Mouse (Mus musculus): ENCODE measurements at regions not wholly inside any gene's neighbourhood (a gene's known extent, or its start where the extent isn't known, plus 50 kb on each side); places are given as distances from the start of the nearest gene placed in this dataset.

DNA sequence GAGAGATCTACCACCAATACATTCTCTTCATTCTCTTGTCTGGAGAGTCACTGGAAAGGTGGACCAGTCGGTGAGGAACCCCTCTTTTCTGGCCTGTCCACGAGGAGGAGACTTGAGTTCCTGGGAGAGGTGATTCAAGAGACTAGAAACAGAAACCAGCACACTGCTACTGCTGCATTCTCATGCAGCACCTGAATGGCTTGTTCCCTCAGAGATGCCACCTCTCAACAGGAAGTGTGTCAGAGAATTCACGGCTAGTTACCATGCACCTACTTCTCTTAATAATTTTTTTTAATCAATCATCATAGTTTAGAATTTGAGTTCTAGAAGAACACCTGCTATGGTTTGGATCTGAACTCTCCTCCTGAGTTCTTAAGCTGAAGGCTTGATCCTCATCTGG lies 52.0 kb upstream of the Dynlrb2 start:
- intact Hi-C loops (cut with DNase I): no loop called here
- DNase-seq: no peak

DNA sequence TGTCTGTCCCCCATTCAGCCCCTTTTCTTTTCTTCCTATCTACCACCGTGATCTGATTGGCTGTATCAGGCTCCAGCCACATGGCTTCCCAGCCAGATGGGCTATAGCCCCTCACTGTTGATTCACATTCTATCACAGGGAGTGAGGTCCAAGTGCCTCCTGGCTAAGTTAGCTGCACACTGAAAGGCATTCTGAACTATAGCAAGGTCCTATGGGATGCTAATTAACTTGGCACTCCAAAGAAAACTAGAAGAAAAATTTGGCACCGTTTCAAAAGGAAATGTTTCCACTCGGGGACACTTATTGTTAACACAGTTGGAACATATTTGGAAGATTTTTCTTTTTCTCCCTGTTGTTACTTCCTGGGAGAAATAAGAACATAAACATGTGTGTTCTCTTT lies 53.4 kb upstream of the Dynlrb2 start:
- no peak for DNase-seq
- intact Hi-C loops (cut with DNase I): no loop called here

DNA sequence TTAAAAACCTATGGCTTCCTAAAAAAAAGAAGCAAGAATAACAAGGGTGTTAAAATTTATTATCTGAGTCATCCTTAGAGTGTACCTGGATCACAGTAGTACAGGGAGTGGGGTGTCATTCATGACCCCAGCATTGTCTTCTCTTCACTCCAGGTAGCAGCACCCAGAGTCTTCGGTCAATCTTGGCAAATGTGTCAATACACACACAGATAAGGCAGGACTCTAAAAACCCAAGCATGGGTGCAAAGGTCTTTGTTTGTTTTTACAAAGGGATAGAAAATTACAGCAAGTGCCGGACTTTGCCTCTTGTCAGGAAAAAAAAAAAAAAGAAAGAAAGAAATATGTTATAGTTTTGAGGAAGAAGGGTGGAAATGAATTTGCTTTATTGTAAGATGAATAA lies 57.3 kb upstream of the Dynlrb2 start:
- no peak for DNase-seq
- intact Hi-C loops (cut with DNase I): no loop called here

DNA sequence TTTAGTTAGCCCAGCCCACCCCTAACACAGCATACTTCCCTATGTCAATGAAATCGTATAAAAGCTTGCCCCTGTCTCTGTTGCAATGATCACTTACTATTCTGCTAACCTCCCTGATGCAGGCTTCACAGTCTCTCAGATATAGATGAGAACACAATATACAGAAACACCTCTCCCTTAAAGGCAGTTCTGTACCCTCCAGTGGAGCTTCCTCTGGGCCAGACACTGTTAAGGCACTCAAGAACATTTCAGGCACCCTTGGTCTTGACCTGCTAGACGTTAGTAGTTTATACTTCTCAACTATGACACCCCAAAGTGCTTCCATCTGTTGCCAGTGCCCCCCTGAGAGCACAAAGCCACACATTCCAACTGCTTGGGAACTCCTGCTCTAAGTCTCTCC lies 61.9 kb upstream of the Dynlrb2 start:
- no peak for DNase-seq
- intact Hi-C loops (cut with DNase I): no loop called here

DNA sequence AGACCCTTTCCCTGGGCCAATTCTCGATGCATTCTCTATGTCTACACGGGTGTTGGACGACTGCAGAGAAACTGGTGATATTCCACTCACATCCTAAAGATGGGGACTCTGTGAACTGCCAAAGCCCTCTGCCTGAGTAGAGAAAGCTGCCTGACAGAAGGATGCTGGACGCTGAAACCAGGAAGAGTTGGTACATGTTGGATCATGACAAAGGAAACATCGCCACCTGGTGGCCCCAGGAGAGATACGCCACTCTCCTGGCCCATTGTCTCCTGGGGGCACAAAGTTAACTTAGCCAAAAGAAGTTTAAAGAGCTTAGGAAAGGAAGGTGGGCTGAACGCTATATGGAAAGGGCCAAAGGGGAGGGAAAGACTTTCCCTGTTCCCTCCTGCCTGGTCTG lies 65.9 kb upstream of the Dynlrb2 start:
- peak; percentile 72 to 86 for DNase-seq
- intact Hi-C loops (cut with DNase I): loop anchor here (2.0 to 10.0 kb wide), 6 partner anchors 284 to 1986 kb away; no protein-coding TSS in a partner anchor

DNA sequence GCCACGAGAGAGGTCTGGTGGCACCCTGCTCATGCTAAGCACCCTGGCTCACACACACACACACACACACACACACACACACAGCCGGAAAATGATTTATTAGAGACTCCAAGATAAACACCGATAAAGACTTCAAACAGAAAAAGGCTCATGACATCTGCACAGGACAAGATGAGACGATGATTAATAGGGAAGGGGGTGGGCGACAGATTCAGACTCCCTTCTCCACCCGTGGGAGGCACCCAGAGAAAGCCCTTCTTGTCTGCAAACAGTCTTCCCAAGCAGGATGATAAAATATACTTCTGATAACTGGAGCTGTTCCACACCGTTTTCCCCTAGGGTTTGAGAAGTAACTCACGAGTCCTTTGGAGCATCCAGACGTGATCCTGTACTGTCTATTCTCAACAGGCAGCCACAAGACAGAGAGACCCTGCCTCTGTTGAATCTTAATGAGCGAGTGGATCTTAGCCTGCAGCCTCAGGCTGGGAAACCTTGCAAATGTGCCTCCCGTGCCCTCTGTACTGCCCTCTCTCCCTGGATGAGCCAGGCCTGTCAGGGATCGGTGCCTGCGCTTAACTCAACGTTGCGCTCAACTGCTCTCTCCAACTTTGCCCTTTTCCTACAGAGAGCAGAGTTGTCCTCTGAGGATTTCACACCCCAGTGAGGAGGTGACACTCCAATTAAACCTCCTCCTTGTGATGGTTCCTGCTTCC lies 69.3 kb upstream of the Dynlrb2 start:
- intact Hi-C loops (cut with DNase I): loop anchor here (10.0 kb wide), 2 partner anchors 281 to 1661 kb away; no protein-coding TSS in a partner anchor

DNA sequence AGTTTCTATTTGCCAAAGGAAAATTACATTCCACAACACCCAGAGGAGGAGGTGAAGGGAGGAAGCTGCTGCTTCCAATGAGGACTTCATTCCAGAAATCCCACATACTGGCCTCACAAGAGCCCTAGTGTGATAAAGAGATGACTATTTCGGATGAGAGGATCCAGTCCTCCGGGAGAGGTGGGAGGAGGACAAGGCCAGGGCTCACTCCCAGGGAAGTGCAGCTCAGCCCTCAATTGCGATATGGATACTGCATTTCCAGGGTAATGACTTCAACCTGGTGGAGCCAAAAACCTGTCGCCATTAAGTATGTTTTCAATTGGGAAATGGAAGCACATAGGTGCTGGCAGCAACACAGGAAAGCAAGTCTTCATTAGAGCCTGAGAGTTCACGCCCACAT lies 74.7 kb upstream of the Dynlrb2 start:
- DNase-seq: peak; percentile 45 to 53
- intact Hi-C loops (cut with DNase I): loop anchor here (10.0 kb wide), 2 partner anchors 275 to 1655 kb away; no protein-coding TSS in a partner anchor

More for the DNA sequence above, 69.3 kb upstream of the Dynlrb2 start:
- no peak for DNase-seq

DNA sequence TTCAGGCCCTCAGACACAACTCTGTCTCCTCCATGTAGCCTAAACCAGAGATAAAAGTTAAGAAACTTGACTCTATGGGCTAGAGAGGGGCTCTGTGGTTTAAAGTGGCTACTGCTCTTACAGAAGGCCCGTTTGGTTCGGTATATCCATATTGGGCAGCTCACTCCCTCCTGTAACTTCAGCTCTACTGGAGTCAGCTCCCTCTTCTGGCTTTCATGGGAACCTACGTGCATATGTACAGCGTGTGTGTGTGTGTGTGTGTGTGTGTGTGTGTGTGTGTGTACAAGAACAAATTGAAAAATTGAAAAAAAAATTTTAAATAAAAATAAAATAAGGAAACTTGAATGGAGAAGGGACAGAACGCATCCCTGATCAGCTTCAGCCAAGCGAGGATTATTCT lies 75.1 kb upstream of the Dynlrb2 start:
- intact Hi-C loops (cut with DNase I): loop anchor here (10.0 kb wide), 2 partner anchors 275 to 1655 kb away; no protein-coding TSS in a partner anchor
- no peak for DNase-seq

DNA sequence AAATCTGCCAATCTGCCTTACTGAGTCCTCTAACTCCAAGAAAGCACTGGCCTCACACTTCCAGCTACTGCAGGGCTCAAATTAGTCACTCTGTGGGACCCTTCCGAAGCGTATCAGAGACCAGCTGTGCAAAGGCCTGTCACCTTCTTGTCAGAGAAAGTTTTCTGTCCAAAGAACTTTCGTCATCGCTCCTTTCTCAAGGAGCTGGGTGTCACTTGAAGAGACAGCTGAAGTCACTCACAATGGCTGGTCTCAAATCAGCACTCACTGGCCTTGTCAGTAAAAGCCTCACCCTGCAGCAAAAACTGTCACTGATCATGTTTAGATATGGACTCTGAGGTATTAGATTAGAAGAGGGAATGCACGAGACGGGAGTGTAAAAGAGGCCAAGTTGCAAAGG lies 81.9 kb upstream of the Dynlrb2 start:
- intact Hi-C loops (cut with DNase I): no loop called here
- peak; percentile 53 to 55 for DNase-seq

DNA sequence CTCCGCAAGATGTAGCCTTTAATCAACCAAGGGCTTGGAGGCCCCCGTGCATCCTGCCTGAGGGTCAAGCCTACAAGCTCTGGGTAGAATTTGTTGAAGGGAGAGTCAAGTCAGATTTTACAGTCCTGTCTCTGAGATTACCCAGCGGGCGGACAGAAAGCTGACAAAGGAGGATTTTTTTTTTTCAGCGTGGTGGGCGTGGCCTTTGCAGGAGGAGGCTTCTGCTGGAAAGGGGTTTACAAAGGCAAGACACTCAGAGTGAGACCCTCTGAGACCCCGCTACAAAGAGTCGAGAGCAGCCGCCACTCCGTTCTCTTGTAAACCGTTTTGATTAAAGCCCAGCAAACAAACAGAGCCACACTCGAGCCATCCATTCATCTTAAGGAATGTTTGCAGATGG lies 92.1 kb upstream of the Dynlrb2 start:
- DNase-seq: no peak
- intact Hi-C loops (cut with DNase I): no loop called here

DNA sequence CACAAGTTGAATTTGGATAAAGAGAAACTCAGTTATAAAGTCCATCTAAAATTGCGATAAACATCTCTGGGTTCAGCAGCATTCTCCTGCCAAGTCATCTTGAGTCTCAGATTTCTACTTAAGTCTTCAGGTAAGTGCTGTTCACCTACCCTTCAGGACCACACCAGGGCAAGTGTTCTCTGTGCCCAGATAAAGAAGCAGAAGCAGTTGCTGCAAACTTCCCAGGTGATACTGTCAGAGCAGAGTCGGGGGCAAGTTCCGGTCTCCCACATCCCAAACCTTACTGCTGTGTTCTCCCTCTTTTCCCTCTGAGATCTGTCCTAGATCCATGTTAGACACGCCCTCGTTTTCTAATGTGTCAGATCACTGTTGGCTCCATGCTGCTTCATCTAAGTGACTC lies 94.7 kb upstream of the Dynlrb2 start:
- no peak for DNase-seq
- intact Hi-C loops (cut with DNase I): no loop called here

DNA sequence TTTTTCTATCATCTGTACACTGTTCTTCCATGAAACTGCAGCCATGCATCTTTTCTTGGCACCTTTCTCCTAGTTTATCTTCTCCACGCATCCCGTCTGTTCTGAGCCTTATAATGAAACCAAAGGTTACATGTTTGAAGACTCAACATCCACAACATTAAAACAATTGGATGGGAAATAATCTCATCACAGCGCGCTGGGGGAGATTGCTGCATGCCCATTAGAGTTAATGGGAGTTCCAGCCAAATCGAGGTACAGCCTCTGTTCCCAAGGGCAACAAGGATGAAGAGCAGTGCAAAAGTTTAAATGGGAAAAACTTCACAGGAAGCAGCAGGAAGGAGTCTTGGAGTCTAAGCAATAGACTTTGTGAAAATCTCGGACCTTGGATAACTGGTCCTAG lies 95.8 kb upstream of the Dynlrb2 start:
- intact Hi-C loops (cut with DNase I): no loop called here
- no peak for DNase-seq

DNA sequence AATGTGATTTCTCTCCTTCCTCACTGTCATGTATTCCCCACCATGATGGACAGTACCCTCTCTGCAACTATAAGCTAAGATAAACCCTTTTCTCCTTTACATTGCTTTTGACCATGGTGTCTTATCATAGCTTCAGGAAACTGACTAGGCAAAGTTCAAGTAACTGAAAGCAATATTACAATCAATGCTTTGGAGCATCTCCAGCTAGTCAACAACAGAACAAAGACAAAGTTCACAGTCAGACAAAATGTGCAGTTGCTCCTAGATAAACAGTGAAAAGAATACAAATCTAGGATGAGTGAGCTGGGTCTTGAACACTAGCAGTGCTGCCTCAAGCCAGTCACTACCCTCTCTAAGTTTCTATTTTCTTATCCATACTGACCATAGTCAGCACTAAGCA lies 100.2 kb upstream of the Dynlrb2 start:
- DNase-seq: no peak

DNA sequence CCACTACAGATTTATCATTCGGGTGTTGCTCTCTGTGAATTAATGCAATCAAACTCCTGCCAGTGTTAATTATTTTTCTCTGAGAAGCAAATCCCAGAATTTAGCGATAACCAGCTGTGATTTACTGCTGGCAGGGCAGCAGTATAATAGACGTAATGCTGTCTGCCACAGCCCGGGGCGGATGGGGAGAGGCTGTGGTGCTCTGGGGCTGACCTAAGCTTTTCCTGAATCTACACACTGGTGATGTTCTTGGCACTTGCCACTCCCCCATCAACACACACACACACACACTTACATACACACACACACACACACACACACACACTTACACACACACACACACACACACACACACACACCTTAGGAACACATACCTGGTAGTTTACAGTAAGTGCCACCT lies 101.4 kb upstream of the Dynlrb2 start:
- intact Hi-C loops (cut with DNase I): no loop called here
- DNase-seq: no peak

More for the DNA sequence above, 100.2 kb upstream of the Dynlrb2 start:
- intact Hi-C loops (cut with DNase I): no loop called here

DNA sequence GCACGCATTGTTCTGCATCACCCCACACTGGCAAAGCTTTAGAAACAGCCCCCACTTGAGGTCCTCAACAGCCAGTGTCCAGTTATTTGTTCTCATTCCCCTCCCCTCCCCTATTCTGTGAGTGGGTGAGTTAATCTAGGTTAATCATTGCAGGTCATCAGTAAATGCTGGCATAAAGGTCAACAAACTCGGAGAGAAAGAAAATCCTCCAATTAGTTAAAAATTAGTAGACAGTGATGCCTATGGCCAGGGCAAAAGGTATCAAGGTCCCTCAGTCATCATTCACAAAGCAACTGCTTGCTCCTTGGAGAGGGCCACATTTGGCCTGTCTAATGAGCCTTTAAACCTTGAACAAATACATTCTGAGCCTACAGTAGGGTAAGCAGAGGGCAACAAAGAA lies 105.3 kb upstream of the Dynlrb2 start:
- no peak for DNase-seq
- intact Hi-C loops (cut with DNase I): no loop called here

DNA sequence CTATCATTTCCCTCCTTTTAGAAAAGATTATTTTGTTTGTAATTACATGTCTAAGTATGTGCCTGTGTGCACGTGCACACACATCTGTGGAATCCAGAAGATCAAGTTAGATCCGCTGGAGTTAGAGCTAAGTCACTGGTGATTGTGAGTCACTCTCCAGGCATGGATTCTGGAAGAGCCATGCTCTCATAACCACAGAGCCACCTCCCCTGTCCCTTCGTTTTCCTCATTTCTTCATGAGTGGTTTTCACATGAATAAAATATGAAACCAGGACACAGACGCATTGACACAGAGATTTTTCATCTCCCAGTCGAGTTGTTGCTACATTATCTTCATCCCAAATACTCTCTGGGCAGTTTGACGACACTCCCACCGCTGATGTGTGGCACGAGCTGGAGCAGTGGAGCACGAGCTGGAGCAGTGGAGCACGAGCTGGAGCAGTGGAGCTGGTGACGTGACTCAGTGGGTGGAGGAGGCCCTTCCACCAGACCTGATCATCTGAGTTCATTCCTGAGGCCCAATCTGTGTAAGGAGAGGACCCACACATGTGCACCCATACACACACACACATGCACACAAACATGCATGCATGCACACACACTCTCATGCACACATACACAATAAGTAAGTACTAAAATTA lies 106.1 kb upstream of the Dynlrb2 start:
- intact Hi-C loops (cut with DNase I): no loop called here
- no peak for DNase-seq

DNA sequence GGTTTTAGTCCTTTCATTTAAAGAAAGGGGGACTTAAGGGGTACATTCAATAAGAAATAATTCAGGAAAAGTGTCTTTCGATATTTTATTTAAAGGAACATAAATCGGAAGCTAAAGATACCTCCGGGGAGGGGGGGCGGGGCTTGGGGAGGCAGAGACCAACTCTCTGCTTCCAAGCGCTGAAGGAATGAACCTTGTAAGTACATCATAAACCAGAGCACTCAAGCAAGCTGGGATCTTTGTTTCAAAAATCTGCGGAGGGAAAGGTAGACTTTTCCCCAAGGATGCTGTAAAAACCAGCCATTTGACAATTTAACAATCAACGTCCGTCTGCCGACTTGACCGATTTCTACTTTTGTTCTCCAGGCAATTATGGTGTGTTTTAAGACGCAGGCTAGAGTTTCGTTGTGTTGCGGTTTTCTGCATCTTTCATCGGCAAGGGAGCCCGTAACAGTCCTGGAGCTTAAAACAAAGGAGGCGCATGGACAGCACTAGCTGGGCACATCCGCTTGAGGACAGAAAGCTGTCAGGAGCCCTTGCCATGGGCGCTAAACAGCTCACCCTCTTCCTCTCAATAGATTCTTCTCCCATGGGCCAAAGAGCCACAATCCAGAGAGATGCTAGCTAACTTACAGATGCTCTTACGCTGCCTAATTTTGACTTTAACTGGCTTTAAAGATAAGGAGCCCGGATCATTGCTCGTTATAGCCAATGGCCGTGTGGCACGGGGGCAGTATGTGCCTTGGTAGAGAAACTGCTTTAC lies 119.4 kb upstream of the Dynlrb2 start:
- no peak for DNase-seq
- intact Hi-C loops (cut with DNase I): no loop called here

DNA sequence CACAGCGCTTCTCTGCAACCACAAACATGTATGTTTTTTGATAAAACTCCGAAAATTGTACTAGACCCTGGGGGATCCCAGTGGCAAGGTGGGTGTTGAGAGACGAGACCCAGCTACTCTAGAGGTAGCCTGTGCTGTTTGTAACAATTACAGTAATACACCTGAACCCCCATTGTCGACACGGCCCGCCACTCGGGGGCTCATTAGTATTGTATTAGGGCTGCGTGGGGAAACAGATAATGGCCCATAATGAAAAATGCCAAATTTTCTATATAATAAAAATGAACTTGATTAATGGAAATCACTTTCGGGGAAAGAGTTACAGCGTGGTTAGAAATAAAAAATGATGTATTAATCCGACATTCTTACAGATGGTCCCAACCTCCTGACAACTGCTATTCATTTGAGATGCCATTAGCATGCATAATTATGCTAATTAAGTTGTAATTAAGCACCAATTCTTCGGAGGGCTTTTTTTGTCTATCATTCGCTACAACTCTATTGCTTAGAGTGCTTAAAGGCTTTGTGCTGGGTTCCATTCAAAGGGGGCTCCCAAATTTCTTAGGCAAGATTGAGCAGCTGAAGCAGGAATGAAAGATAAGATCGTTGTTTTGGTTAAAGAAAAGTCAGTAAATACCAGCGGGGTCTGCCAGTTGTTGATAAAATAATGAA lies 120.2 kb upstream of the Dynlrb2 start:
- intact Hi-C loops (cut with DNase I): no loop called here
- DNase-seq: no peak

DNA sequence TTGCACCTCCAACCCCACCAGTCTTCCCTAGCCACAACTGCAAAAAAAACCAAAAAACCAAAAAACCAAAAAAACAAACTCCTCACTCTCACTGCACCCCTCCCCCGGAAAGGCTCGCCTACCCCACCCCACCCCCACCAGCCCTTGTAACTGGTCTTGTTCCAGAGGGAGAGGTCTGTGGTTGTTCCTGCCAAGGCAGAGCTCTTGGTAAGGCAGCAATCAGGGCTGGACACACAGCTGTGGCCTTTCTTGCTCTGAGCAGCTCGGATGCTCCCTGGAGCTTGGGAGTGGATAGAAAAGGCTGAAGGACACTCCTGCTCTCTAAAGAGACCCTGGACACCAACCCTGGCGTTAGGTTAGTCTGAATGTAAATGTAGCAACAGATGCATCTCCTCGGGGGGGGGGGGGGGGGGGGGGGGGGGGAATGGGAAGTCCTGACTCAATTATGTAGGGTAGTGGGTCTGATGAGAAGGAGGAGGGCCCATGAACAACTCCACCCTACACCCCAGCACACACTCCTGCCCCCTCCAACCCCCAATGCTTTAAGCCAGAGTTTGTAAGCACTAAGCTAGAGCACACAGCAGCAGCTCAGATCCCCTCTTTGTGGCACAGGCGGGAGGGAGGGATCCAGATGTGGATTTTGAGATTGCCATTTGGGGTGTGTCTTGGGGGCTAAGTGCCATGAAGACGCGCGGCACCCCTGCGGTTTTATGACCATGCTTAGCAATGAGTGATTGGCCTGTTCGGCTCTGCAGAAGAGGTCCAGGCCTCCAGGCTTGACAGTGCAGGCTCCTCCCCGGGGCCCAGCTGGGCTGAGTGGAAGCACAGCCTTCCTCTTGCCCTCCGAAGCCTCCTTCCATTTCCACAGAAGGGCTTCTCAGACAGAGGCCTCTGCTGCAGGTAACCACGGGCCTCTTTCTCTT lies 121.0 kb upstream of the Dynlrb2 start:
- intact Hi-C loops (cut with DNase I): no loop called here
- DNase-seq: peak; percentile 49 to 62

DNA sequence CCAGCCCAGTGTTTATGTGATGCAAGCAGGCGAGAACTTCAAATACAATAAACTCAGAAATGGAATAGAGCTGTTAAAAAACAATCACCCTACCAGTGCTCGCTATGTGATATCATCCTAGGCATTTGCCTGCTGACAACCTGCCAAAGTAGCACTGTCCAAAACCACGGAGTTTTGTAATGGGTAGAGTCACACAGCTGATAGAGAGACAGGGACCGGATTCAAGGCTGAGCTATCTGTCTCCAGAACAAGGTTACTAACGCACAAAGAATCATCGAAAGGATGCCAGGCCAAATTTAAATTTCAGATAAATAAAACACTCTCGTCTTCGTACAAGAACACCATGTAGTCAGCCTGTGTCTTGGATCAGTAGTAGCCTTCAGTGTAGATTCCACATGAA lies 121.7 kb upstream of the Dynlrb2 start:
- intact Hi-C loops (cut with DNase I): no loop called here
- peak; percentile 47 to 48 for DNase-seq

All from heart, postnatal 10 days (tissue).